Mouse (Mus musculus) spleen, adult 2 months (tissue): ENCODE results near the gene Prelp. TPM values are rescaled to one million over a fixed set of nuclear protein-coding genes. Genes with fewer than 3 reads are reported as not detected.

Experiments used
- DNase-seq, 2 experiments: peaks; one replicate each; pipeline versions ENCODE4 v3.0.0 to v3.0.0-alpha.2; 2012 to 2021; ENCODE audit warnings: low spot score in 2 of 2, low read depth in 1 of 2
- H3K27ac ChIP-seq: fragments of 200-500 bp; 2 replicates; pipeline ENCODE4 v1.5.1; 2012; ENCODE audit warnings: low read length, inconsistent platforms; ENCODE audit not compliant: insufficient read depth
- H3K27me3 ChIP-seq: fragments of 200-500 bp; 2 replicates; pipeline ENCODE4 v1.6.1; 2012; ENCODE audit warnings: mild to moderate bottlenecking, moderate library complexity, low read length, inconsistent platforms; ENCODE audit not compliant: control insufficient read depth, insufficient read depth
- H3K36me3 ChIP-seq: fragments of 200-500 bp; 2 replicates; pipeline ENCODE4 v1.6.1; 2012; ENCODE audit warnings: mild to moderate bottlenecking, low read length, inconsistent platforms; ENCODE audit not compliant: control insufficient read depth, insufficient read depth
- H3K4me1 ChIP-seq: fragments of 200-500 bp; 2 replicates; pipeline ENCODE4 v1.6.1; 2011; ENCODE audit warnings: inconsistent platforms; ENCODE audit not compliant: control insufficient read depth, insufficient read depth, insufficient read length
- H3K4me3 ChIP-seq: fragments of 200-500 bp; 2 replicates; pipeline ENCODE4 v1.5.1; 2011; ENCODE audit warnings: mild to moderate bottlenecking, inconsistent platforms; ENCODE audit not compliant: insufficient read depth, insufficient read length; ENCODE audit errors: extremely low read depth
- CTCF ChIP-seq: fragments of 200-500 bp; IDR thresholded peaks from 2 replicates; pipeline ENCODE4 v1.5.1; 2011; ENCODE audit warnings: mild to moderate bottlenecking, inconsistent platforms; ENCODE audit not compliant: insufficient read depth, insufficient read length, insufficient replicate concordance; ENCODE audit errors: extremely low read depth
- POLR2A ChIP-seq: fragments of 200-500 bp; IDR thresholded peaks from 2 replicates; pipeline ENCODE4 v1.6.1; 2011; ENCODE audit warnings: low read depth, low read length, inconsistent platforms
- WGBS: fragments of 180-500 bp; shearing (Covaris S2); methylation state at CpG from one replicate; pipeline ENCODE4 v1.1.7; 2018; 5-methylcytosine and 5-hydroxymethylcytosine counted together
- polyA plus RNA-seq: library from polyadenylated mRNA; depleted of rRNA; stranded (reverse); fragments of >200 nt; gene quantifications from 2 replicates; pipeline ENCODE4 v1.2.3, GENCODE M21; 2012

Prelp gene
- polyA plus RNA-seq, 1 experiment = 18.1 TPM

DNA sequence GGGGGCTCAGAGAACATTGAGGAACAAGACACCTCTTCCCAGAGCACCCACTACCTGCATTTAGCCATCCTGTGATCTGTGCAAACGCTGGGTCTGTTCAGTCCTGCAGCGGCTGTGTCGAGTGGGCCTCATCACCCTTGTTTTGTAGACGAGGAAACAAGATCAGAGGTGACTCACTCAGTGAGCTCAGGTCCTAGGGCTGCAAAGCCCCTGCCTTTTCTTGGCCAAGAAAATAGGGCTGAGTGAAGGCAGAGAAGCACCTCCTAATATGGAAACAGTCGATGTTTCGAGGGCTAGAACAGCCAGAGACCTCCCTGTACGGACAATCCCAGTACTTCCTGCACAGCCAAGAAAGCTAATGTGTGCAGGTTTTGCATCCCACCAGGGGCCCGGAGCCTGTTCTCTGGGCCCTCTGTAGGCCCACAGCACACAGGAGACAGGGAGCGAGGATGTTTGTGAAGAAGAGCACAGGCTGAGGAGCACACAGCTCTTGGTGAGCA, 22.1 kb downstream of the Prelp start:
- DNase-seq = no peak
- WGBS = 84% methylated on average over 9 of the region's 9 CpGs
- TF ChIP-seq CTCF (no peak), POLR2A (no peak)
- no peaks in the 10 kb centered on the region for H3K36me3 ChIP-seq
- H3K27ac ChIP-seq = no peak overlapping the region
- no peaks in the 10 kb centered on the region for H3K4me1 ChIP-seq
- no peaks in the 10 kb centered on the region for H3K27me3 ChIP-seq
- H3K4me3 ChIP-seq = no peak overlapping the region

DNA sequence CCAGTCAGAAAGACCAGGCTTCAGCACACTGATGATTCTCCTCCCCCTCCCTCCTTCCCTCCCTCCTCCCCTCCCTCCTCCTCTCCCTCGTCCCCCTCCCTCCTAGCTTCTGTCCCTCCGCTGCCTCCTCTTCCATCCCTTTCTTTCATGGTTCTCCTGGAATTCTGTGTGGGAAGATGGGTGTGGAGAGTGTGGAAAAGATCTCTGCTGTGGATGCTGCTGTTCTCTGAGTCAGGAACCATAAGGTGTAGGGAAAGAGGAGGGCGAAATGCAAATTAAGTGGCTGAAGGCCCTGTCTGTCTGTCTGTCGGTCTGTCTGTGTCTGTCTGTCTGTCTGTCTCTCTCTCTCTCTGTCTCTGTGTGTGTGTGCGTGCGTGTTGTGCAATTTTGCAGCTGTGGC, 23.9 kb downstream of the Prelp start:
- no peaks in the 10 kb centered on the region for H3K27me3 ChIP-seq
- no peak for TF ChIP-seq CTCF
- no peak for TF ChIP-seq POLR2A
- H3K4me1 ChIP-seq = no peaks in the 10 kb centered on the region
- H3K36me3 ChIP-seq = no peaks in the 10 kb centered on the region
- 86% methylated on average over 6 of the region's 6 CpGs for WGBS
- no peak overlapping the region for H3K27ac ChIP-seq
- no peak overlapping the region for H3K4me3 ChIP-seq
- DNase-seq = no peak

DNA sequence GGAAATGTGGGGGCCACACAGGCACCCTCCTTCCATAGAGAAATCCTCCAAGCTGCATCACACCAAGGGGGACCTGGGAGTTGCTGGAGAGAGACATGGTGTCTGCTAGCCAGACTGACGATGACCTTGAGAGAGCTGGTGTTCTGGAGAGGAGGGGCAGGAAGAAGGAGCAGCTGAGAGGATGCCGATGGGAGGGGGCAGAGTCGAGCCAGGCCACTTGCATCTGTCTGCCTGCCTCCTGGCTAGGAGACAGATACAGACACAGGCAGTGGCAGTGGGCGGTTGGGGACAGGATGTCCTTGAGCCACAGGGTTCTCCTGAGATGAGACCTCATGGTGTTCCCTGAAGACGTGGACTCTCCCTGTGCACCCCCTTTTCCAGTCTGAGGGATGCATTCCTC, 29.7 kb downstream of the Prelp start:
- TF ChIP-seq CTCF (no peak), POLR2A (no peak)
- Histone ChIP-seq H3K27ac (no peak overlapping the region), H3K36me3 (no peaks in the 10 kb centered on the region), H3K4me3 (no peak overlapping the region), H3K27me3 (no peaks in the 10 kb centered on the region), H3K4me1 (no peaks in the 10 kb centered on the region)
- WGBS = 9% methylated on average over 5 of the region's 5 CpGs
- DNase-seq = no peak

DNA sequence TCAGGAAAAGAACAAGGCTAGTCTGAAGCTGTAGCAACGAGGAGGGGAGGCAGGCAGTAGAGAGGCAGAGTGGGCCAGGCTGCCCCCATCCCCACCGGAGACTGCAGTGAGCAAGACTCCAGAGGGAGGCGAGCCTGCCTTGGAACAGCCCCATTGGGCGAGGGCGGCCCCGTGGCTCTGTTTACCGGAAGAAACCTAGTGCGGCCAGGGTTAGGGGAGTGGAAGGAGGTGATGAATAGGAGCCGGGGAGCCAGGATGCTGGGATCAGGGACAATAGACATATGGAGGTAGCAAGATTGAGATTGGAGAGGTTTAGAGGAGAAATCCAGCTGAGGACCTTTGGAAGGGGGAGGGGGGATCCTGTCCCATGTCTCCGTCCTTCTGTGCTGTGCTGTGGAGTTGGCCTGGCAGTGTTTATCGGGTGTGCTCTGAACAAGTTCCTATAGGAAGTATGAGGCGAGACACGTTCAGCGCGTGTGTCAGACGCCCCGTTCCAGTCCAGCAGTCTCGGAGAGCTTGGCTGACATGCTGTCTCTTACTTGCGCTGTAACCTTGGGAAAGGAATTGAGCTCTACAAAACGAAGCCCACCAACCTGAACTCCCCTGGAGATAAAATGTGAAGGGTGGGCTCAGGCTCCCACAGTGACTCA, 31.1 kb downstream of the Prelp start:
- no peak for TF ChIP-seq POLR2A
- no peak for TF ChIP-seq CTCF
- Histone ChIP-seq H3K4me1 (no peaks in the 10 kb centered on the region), H3K27me3 (no peaks in the 10 kb centered on the region), H3K36me3 (no peaks in the 10 kb centered on the region), H3K4me3 (no peak overlapping the region), H3K27ac (no peak overlapping the region)
- 38% methylated on average over 20 of the region's 20 CpGs for WGBS
- no peak for DNase-seq

DNA sequence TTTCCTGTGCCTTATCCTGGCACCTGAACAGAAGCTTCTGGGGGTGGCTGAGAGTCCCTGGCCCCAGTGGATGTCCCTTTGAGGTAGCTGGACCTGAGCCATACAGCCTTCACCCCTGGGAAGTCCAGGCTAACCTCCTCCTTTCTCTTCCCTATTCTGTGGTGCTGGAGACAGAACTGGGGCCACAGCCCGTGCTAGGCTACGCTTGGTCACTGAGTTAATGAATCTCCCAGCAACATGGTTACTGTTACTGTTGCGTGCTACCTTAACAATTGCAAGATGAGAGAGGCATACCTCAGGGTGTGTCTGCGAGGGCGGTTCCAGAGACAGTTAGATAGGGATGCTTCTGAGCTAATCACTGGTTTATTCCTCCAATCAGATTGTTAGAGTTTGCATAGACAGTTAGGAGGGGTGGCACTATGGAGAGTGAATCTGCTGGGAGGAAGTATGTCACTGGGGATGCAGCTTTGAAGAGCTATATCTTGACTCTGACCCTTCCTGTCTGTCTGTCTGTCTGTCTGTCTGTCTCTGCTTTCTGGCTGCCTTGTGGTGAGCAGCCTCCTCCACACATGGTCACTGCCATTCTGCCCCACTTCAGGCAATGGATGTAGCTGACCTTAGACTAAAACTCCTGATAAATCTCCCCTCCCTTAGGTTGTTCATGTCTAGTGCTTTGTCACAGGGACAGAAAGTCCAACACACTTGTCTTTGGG, 33.5 kb downstream of the Prelp start:
- WGBS = 65% methylated on average over 5 of the region's 5 CpGs
- Histone ChIP-seq H3K36me3 (no peaks in the 10 kb centered on the region), H3K4me3 (no peak overlapping the region), H3K4me1 (no peaks in the 10 kb centered on the region), H3K27me3 (no peaks in the 10 kb centered on the region), H3K27ac (no peak overlapping the region)
- TF ChIP-seq POLR2A = no peak
- TF ChIP-seq CTCF = no peak
- DNase-seq = no peak

DNA sequence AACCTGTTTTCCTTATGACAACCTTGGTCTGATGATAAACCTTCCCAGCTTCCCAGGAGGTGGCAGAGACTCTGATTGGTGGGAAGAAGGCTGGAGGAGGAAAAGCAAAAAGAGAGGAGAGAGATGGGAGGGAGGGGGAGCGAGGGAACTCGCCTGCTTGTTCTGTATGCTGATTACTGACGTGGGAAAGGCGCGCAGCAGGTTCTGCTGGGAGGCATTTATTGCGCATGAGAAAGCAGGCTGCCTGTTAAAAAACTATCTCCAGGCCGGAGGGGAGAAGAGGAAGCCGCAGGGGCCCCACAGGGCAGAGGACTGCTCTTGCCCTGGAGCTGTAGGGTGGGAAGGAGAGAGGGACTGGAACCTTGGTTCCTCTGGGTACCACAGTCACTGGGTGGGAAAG, 34.2 kb downstream of the Prelp start:
- H3K36me3 ChIP-seq = no peaks in the 10 kb centered on the region
- H3K27me3 ChIP-seq = no peaks in the 10 kb centered on the region
- WGBS = 8% methylated on average over 8 of the region's 8 CpGs
- no peaks in the 10 kb centered on the region for H3K4me1 ChIP-seq
- no peak for DNase-seq
- H3K4me3 ChIP-seq = no peak overlapping the region
- TF ChIP-seq CTCF (no peak), POLR2A (no peak)
- no peak overlapping the region for H3K27ac ChIP-seq

DNA sequence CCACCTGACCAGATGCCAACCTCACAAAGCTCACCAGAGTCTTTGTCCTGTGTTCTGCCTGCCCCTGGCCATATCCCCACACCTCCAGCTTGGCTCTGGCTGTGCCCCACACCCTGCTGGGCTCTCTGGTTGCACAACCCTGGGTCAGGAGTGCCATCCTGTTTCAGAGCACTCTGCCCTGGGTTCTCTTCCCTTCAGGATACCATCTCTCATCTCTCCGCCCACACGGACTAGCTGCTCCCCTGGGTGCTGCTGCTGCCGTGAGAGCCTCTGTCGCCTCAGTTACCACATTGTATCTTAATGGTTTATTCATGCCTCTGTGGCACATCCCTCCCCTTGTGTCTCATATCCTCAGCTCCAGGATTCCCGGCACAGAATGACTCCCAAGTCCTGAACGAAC, 34.8 kb downstream of the Prelp start:
- Histone ChIP-seq H3K4me1 (no peaks in the 10 kb centered on the region), H3K4me3 (no peak overlapping the region), H3K27me3 (no peaks in the 10 kb centered on the region), H3K36me3 (no peaks in the 10 kb centered on the region), H3K27ac (no peak overlapping the region)
- TF ChIP-seq POLR2A = no peak
- no peak for TF ChIP-seq CTCF
- no peak for DNase-seq
- WGBS = 37% methylated on average over 6 of the region's 6 CpGs
